Mouse (Mus musculus): ENCODE data around the gene Slc22a16.

Slc22a16 gene

DNA sequence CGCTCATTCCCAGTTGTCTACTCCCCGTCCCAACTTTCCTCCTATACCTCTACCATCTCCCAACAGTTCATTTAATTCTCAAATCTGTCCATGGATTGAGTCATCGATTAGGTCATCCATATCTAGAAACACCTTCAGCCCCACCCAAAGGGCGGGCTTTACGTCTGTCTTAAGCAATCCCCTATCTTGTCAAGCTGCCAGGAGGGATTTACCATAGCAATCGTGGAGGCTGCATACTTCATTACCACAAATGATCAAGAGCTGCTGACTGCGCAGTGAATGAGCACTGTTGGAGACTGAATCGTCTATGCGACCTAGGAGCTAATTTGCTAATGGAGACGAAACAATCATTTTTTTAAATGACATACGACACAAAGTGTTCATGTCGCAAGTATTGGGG lies 78.6 kb downstream of the Slc22a16 start:
- in situ Hi-C loops (cut with MboI; ENCODE audit: low pct_unique_long_range_greater_than_20kb in 1 of 2, low sequenced_read_pairs in 2 of 2, unreplicated experiment in 1 of 2) = no loop called here

DNA sequence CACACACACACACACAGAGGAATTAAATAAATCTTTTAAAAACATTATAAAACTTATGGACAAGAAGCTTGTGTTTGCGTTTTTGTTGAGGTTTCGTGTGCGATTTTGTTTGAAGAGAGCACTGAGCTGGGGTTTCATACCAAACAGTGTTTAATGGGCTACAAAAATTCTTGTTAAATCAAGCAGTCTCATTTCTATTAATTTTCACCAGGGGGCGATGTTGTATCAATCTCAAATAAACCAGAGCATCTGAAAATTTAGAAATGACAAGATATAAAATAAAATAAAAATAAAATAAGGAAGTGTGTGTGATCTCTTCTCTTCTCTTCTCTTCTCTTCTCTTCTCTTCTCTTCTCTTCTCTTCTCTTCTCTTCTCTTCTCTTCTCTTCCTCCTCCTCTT lies 79.5 kb downstream of the Slc22a16 start:
- in situ Hi-C loops (cut with MboI; ENCODE audit: low pct_unique_long_range_greater_than_20kb in 1 of 2, low sequenced_read_pairs in 2 of 2, unreplicated experiment in 1 of 2) = no loop called here

DNA sequence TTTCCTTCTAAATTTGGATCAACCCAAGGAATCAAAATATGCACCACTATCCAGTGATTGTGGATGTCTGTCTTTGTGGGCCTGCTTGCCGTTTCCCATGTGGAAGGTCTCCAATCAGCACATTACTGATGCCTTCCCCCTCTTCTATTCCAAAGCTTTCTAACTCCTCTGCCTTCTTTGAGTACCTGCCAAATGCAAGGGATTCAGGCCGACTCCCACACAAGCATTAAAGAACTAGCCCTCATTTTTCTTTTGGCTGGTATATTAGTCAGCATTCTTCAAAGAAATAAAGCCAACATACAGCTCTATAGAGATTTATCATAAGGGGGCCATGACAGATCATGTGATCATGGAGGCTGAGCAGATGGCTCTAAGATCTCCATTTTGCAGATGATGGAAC lies 81.5 kb downstream of the Slc22a16 start:
- in situ Hi-C loops (cut with MboI; ENCODE audit: low pct_unique_long_range_greater_than_20kb in 1 of 2, low sequenced_read_pairs in 2 of 2, unreplicated experiment in 1 of 2) = no loop called here

All from mouse embryonic stem cell (cell line).